Mouse (Mus musculus) erythroblast, embryonic 14.5 days (primary cell): ENCODE data around the gene Actr1b.

Experiments
- GATA1 ChIP-seq: IDR thresholded peaks from 2 replicates; pipeline ENCODE4 v1.6.1; 2012; ENCODE audit warnings: low read length, inconsistent platforms, mixed read lengths
- TAL1 ChIP-seq: IDR thresholded peaks from 3 replicates; pipeline ENCODE4 v1.6.1; 2012; ENCODE audit warnings: low read length, inconsistent platforms, mixed read lengths

GRCm38 (mm10) chr1:36723146-36724056, 9.2 kb upstream of the Actr1b start:
- no peak for TF ChIP-seq GATA1
- no peak for TF ChIP-seq TAL1
